Mouse (Mus musculus) kidney, adult 11 months (tissue): ENCODE data around the gene Pcdh9.

Source experiments
- DNase-seq: peaks from one replicate; pipeline ENCODE4 v3.0.0; 2022

Gene Pcdh9

DNA sequence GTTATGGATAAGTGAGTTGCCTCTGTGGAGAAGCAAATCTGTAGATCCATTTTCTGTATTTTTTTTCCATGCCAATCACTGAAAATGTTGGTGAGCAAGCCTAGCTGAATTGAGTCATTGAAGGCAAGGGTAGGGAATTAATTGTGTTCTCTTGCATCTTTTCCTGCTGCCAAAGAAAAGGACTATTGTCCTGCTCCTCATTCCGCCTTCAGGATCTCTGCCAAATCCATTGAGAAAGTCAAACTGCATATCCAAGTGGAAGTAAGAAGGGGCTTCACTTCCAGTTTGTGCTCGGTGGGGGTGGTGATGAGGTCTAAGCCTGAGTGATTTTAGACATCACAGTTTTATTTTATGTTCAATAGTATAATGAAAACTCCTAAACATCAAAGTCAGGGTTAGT, 105.4 kb downstream of the Pcdh9 start:
- DNase-seq, result no peak

GRCm38 (mm10) chr14:93762855-93763254, 127.6 kb downstream of the Pcdh9 start:
- DNase-seq, result no peak

- no peak for DNase-seq
These were observed 156.3 kb downstream of the Pcdh9 start for GRCm38 (mm10) chr14:93734077-93734673.

DNA sequence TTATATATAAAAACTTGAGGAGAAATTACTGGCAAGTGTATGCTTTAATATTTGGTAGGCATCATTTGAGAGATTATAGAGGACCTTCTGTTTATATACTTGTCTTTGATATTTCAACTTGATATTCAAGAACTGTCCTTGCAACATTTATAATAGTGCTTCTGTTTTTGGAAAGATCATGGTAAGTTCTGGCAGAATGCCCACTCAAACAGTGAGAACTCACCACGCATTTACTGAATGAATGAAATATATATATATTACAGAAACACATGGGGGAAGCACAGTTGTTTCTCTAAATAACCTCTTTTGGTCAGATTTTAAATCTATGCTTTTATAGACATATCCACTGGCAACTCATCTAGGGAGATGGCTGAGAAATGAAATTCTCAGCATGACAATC, 164.7 kb downstream of the Pcdh9 start:
- no peak for DNase-seq

GRCm38 (mm10) chr14:93719208-93719607, 171.3 kb downstream of the Pcdh9 start:
- no peak for DNase-seq

DNA sequence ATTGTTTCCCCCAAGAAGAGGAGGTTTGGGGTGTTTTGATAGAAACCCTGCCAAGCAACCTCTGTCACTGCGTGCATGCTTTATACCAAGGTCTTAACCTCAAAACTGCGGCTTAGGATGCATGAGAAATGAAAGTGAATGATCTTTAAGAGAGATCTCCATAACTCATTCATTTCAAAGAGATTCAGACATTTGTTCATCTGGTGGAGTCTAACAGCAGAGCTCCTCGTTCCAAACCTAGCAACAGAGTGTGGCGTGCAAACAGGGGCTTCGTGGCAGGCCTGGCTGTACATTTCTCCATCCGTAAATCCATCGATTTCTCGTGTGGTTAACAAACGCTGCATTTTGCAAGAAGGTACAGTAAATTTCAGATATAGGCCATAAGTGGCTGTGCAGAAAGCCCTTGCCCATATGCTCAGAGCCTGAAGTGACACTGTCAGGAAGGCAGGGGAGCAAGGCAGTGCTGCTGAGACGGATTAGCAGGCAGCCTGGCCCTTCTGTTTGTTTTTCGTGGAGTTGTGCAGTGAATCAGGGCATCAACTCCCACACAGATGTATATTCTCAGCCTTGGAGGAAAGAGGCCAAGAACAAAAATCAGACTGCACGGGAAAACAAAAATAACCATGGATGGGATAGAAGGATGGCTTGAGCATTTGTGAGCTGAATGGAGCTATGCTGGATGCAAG, 177.1 kb downstream of the Pcdh9 start:
- DNase-seq, result no peak

GRCm38 (mm10) chr14:93708651-93709050, 181.8 kb downstream of the Pcdh9 start:
- DNase-seq, result no peak

DNA sequence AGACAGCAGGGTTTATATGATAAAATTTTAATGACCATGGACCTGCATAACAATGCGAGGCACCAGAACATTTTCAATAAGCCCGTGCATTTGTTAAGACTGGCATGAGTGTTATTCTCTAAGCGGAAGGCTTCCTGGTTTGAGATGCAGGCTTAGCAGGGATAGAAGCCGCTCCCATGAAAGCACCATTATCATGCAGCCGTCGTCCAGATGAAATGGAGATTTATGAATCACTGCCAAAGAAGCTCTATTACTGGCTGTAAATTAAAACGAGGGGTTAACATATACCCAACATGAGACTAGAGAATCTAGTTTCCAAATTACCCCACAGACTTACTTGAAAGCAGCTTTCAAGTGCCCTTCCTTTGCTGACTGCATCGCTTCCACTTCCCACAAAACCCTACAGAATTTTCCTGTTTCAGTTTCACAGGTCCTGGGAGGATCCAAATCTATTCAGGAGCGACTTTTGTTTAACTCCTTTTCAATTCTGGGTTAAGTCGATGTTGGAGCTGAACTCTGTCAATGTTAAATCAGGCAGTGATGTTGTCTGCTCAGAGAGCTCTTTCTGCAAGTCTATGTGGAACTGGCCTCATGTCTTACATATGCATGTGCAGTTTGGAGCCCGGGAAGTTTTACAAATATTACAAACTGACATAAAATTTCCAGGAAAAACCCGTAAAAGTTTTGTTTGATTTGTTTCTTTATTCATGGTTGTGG, 188.9 kb downstream of the Pcdh9 start:
- no peak for DNase-seq

DNA sequence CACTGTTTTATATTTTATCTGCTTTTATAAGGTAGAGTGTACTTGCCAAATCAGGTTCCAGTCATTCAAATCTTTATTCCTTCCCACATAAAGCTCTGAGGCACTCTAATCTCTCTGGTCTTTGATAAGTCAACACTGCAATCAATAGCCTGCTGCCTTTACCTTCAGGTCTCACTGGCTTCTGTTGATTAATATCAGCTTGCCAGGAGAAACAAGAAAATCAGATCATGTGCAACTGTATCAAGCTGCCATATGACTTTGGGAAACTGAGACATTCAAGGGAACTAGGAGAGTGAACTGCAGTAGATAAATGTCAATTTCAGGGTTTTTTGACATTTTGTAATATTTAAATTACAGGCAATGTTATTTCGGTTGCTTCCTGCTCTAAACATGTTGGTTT, 189.6 kb downstream of the Pcdh9 start:
- DNase-seq, result no peak

- DNase-seq, result no peak
These were observed 205.8 kb downstream of the Pcdh9 start for GRCm38 (mm10) chr14:93684641-93685040.

DNA sequence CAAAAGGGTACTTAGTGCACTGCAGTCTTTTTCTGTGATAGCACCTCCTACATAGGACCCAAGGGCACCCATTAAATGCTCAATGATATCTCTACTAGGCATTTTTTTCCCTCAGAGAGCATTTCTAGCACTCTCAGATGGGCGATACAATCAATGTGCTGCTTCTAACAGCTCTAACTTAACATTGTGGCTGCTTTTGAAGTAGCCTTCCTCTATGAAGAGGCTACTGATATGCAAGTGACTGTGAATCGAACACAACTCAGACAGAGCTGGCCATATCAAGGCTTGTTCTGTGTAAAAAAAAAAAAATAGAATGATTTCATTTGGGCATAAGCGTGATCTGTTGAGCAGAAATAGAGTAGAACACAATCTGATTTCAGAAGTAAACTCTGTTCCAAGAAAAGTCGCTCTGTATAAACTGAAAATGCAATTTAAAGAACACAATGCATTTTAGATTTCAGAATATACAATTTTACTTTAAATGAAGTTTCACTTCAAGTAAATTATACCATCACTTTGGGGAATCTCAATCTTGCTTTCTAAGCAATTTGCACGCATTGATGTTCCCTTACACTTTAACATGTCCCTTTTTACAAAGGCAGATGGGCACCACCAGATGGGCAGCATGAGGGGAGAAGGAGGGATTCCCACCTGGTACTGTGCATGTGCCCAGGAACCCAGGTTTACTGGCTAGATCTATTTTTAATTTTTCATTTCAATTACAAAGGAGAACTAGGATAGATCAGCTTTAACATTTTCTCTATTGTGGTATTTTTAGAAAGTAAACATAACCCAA, 215.0 kb downstream of the Pcdh9 start:
- DNase-seq, result no peak

- no peak for DNase-seq
These were observed 236.3 kb downstream of the Pcdh9 start for GRCm38 (mm10) chr14:93653986-93654757.

DNA sequence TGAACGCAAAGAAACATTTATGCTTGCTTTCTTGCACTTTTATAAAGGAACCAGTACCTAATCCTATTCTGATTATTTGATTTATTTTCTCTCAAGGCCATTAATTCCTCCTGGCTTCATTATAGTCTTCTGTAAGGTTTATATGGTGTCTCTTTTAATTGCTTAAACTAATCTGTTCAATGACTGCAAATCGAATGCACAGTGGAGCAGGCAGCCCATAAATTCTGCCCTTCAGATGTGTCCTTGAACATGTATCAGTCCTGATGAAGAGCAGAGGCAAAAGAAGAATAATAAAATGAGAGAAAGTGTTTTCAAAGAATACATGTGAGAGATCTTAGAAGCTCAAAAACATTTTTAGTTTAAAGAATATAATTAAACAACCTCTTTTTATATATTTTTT, 263.2 kb downstream of the Pcdh9 start:
- no peak for DNase-seq

DNA sequence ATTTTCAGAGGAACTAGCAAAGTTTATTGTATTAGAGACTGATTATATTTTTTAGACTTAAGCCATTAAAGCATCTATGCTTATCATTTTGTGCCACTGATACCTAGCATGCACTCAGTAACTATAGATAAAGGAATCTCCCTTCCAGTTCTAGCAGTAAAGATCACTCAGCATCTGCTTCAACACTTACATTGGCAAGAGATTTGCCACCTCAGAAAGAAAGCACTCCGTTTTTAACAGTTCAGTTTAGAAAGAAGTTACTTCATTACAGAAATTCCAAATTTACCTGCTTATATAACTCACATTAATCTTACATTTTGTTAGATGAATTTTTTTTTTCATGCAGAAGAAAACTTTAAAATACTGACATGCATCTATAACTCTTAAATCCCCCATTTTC, 266.3 kb downstream of the Pcdh9 start:
- DNase-seq, result no peak

DNA sequence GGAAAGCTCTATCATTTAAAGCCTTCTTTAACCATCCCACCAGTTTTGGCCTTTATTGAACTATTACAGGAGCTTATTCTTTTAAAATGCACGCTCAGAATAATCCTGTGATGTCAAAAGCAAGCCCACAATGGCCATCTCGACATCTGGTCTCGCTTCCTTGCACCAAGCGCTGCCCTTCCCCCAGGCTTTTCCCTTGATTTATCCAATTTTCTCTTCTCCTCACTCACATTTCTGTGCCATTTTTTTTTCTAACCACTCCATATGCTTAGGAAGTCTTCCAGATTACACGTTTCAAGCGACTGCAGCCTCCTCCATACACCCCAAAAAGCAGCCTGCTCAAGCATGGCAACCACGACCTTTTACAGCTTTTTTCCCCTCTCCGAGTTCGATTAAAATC, 269.3 kb downstream of the Pcdh9 start:
- DNase-seq, result no peak

DNA sequence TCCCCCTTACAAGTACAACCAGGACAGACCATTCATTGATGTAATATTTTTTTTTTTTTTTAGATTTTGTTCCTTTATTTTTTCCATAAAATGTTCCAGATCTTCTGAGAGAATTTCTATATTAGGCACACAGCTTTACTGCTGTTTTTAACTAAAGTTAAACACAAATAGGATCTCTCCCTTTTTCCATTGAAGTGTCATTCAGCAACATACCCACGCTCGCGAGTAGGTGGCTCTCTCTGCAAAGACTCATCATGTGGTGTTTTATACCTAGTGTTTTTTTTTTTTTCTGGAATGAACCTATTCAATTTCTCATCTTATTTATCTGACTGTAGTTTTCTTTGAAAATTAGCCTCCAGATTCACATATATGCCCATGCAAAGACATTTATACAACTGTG, 282.9 kb downstream of the Pcdh9 start:
- no peak for DNase-seq

- no peak for DNase-seq
These were observed 290.5 kb downstream of the Pcdh9 start for GRCm38 (mm10) chr14:93599997-93600396.

GRCm38 (mm10) chr14:93585432-93586024, 305.0 kb downstream of the Pcdh9 start:
- DNase-seq, result no peak

- no peak for DNase-seq
These were observed 326.1 kb downstream of the Pcdh9 start for GRCm38 (mm10) chr14:93564361-93564760.

DNA sequence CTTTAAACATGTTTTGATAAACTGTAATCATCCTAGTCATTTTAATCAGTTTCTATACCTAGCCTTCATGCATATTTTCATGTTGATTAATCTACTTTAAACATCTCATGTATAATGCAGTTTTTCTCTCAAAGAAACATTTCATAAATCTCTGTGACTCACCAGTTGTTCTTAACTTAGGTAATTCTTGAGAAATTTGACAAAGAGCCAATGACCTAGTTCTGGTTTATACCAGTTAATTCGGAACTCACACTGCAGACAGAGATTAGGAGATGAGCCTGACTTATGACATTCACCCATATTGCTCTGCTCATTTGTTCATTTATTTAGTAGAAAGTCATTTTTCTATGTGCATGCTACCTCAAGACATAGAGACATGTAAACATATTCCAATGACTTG, 328.9 kb downstream of the Pcdh9 start:
- no peak for DNase-seq

DNA sequence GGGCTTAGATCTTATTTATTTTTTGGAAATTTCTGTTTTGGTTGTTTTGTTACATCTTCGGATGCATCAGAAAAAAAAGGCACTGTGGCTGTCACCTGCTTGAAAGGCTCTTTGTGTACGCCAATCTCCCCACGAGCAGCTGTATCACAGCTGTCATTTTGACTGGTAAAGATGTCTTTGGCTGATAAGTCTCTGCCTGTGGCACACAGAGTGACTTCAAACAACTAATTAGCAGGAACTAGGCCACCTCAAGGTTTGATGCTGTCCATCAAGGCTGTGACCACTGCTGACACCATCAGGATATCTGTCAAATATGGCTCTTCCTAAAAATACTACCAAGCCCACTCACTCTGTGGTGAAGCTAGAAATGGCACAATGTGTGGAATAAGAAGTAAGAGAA, 336.7 kb downstream of the Pcdh9 start:
- DNase-seq, result no peak

- no peak for DNase-seq
These were observed 344.9 kb downstream of the Pcdh9 start for GRCm38 (mm10) chr14:93545575-93545974.
